Mouse (Mus musculus): ENCODE measurements around the gene Lgals3bp. TPM values are rescaled to one million over a fixed set of nuclear protein-coding genes. Genes with fewer than 3 reads are reported as not detected.

Gene Lgals3bp
- total RNA-seq, 1 experiment, result 1.5 TPM

DNA sequence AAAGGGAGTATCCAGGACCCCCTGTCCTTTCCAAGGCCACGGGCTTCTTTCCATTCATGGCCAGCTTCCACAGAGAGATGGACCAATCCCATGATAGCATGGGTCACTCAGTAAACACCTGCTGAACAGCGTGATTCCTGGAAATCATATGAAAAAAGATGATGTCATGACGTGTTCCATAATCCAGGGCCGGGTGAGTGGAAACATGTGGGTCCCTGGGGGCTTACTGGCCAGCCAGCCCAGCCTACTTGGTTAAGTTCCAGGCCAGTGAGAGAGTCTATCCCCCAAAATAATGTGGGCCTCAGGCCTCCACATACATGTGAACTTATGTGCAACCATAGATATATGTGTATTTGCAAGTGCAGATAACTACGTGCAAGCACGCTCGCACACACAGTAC, 30.0 kb downstream of the Lgals3bp start:
- Histone ChIP-seq H3K4me3 (ENCODE audit: insufficient read depth in 1 of 2, low read depth in 1 of 2, low read length in 2 of 2, poor library complexity in 1 of 2, severe bottlenecking in 1 of 2) (no peak overlapping the region), H3K4me1 (ENCODE audit: control insufficient read depth in 2 of 2, insufficient read depth in 2 of 2, low read length in 2 of 2, poor library complexity in 1 of 2) (0 out of 4 replicates have a peak, but pooled peaks cover 0 to 2% of the 10 kb centered on the region in 2 experiments), H3K9ac (ENCODE audit: insufficient read depth, low read depth, low read length, poor library complexity, severe bottlenecking) (no peak overlapping the region), H3K27ac (ENCODE audit: insufficient read depth, low read depth, low read length, poor library complexity, severe bottlenecking) (no peak overlapping the region), H3K9me3 (ENCODE audit: control insufficient read depth, insufficient read depth, low read depth, low read length) (no peaks in the 10 kb centered on the region), H3K36me3 (ENCODE audit: control insufficient read depth, insufficient read depth, low read length, poor library complexity, severe bottlenecking) (no peaks in the 10 kb centered on the region)
- TF ChIP-seq ZC3H11A (IDR thresholded peaks at IDR 0.05; ENCODE audit: borderline replicate concordance, low read depth, low read length) (no peak), HCFC1 (IDR thresholded peaks at IDR 0.05; ENCODE audit: borderline replicate concordance, insufficient read depth, low read length) (no peak), ZNF384 (IDR thresholded peaks at IDR 0.05; ENCODE audit: low read depth, low read length) (no peak), MAFK (IDR thresholded peaks at IDR 0.05; ENCODE audit: insufficient read depth, low read depth, low read length) (no peak), CHD2 (IDR thresholded peaks at IDR 0.05; ENCODE audit: low read depth, low read length) (no peak)
- in situ Hi-C loops (cut with MboI; ENCODE audit: low sequenced_read_pairs in 2 of 2, unreplicated experiment in 2 of 2), result no loop called here
- DNase-seq (ENCODE audit: low read depth, low spot score), result no peak

DNA sequence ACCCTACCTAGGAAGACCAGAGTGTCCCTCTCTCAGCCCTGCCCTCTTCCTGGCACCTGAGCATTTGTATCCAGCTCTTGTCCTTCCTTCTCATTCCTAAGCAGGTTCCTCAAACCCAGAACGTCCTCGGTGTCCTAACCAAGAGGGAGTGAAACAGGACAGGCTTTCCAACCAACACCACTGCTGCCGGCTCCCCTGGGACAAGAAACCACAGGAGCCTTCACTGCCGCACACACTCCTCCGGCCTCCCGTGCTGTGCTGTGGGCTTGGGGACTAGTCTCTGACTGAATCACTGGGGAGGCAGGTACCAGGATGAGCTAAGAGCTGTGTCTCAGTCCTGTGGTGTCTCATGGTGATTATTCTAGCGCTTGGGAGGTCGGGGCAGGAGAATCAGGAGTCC, 32.2 kb downstream of the Lgals3bp start:
- no peak overlapping the region for H3K4me3 ChIP-seq (ENCODE audit: insufficient read depth in 1 of 2, low read depth in 1 of 2, low read length in 2 of 2, poor library complexity in 1 of 2, severe bottlenecking in 1 of 2)
- H3K9me3 ChIP-seq (ENCODE audit: control insufficient read depth, insufficient read depth, low read depth, low read length), result no peaks in the 10 kb centered on the region
- DNase-seq (ENCODE audit: low read depth, low spot score), result no peak
- H3K9ac ChIP-seq (ENCODE audit: insufficient read depth, low read depth, low read length, poor library complexity, severe bottlenecking), result no peak overlapping the region
- no peak overlapping the region for H3K27ac ChIP-seq (ENCODE audit: insufficient read depth, low read depth, low read length, poor library complexity, severe bottlenecking)
- H3K36me3 ChIP-seq (ENCODE audit: control insufficient read depth, insufficient read depth, low read length, poor library complexity, severe bottlenecking), result no peaks in the 10 kb centered on the region
- TF ChIP-seq ZC3H11A (IDR thresholded peaks at IDR 0.05; ENCODE audit: borderline replicate concordance, low read depth, low read length) (no peak), CHD2 (IDR thresholded peaks at IDR 0.05; ENCODE audit: low read depth, low read length) (no peak), ZNF384 (IDR thresholded peaks at IDR 0.05; ENCODE audit: low read depth, low read length) (no peak), HCFC1 (IDR thresholded peaks at IDR 0.05; ENCODE audit: borderline replicate concordance, insufficient read depth, low read length) (no peak), MAFK (IDR thresholded peaks at IDR 0.05; ENCODE audit: insufficient read depth, low read depth, low read length) (no peak)
- in situ Hi-C loops (cut with MboI; ENCODE audit: low sequenced_read_pairs in 2 of 2, unreplicated experiment in 2 of 2), result no loop called here
- H3K4me1 ChIP-seq (ENCODE audit: control insufficient read depth in 2 of 2, insufficient read depth in 2 of 2, low read length in 2 of 2, poor library complexity in 1 of 2), result peaks cover 1 to 5% of the 10 kb centered on the region in 2 experiments; a peak in 1 of 4 replicates

DNA sequence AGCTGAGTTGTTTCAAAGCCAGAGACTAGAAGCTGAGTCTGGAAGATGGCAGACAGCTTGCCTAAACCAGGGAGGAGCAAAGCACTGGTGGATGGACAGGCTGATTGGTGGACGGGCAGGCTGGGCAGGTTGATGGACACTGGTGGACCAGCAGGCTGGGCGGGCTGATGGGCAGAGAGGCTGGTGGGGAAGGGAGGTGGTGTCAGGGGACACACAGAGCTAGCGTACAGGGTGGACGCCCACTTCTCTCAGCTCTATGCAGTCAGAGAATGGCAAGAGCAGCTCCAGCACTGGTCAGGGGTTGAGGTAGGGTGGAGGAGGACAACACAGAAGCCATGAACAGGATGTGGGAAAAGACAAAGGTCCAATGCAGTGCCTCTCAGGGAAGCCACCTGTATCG, 32.6 kb downstream of the Lgals3bp start:
- Histone ChIP-seq H3K9ac (ENCODE audit: insufficient read depth, low read depth, low read length, poor library complexity, severe bottlenecking) (no peak overlapping the region), H3K27ac (ENCODE audit: insufficient read depth, low read depth, low read length, poor library complexity, severe bottlenecking) (no peak overlapping the region), H3K9me3 (ENCODE audit: control insufficient read depth, insufficient read depth, low read depth, low read length) (no peaks in the 10 kb centered on the region), H3K4me3 (ENCODE audit: insufficient read depth in 1 of 2, low read depth in 1 of 2, low read length in 2 of 2, poor library complexity in 1 of 2, severe bottlenecking in 1 of 2) (no peak overlapping the region), H3K36me3 (ENCODE audit: control insufficient read depth, insufficient read depth, low read length, poor library complexity, severe bottlenecking) (no peaks in the 10 kb centered on the region), H3K4me1 (ENCODE audit: control insufficient read depth in 2 of 2, insufficient read depth in 2 of 2, low read length in 2 of 2, poor library complexity in 1 of 2) (peaks cover 1 to 5% of the 10 kb centered on the region in 2 experiments; a peak in 1 of 4 replicates)
- in situ Hi-C loops (cut with MboI; ENCODE audit: low sequenced_read_pairs in 2 of 2, unreplicated experiment in 2 of 2), result no loop called here
- TF ChIP-seq MAFK (IDR thresholded peaks at IDR 0.05; ENCODE audit: insufficient read depth, low read depth, low read length) (no peak), ZNF384 (IDR thresholded peaks at IDR 0.05; ENCODE audit: low read depth, low read length) (no peak), ZC3H11A (IDR thresholded peaks at IDR 0.05; ENCODE audit: borderline replicate concordance, low read depth, low read length) (no peak), CHD2 (IDR thresholded peaks at IDR 0.05; ENCODE audit: low read depth, low read length) (no peak), HCFC1 (IDR thresholded peaks at IDR 0.05; ENCODE audit: borderline replicate concordance, insufficient read depth, low read length) (no peak)
- no peak for DNase-seq (ENCODE audit: low read depth, low spot score)

DNA sequence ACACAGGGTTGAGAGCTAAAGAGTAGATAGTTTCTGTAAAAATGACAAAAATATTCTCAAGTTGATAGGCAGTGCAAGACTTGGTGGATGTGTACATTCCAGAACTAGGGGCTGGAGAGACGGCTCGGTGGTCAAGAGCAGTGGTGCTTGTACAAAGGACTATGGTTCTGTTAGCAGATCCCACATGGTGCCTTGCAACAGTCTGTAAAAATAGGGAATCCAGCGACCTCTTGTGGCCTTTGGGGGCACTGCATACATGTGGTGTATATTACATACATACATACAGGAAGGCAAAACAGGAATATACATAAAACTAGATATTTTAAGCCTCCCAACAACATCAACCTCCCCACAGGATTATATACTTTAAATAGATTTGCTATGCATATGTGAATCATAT, 33.6 kb downstream of the Lgals3bp start:
- Histone ChIP-seq H3K27ac (ENCODE audit: insufficient read depth, low read depth, low read length, poor library complexity, severe bottlenecking) (no peak overlapping the region), H3K4me1 (ENCODE audit: control insufficient read depth in 2 of 2, insufficient read depth in 2 of 2, low read length in 2 of 2, poor library complexity in 1 of 2) (peaks cover 1 to 4% of the 10 kb centered on the region in 2 experiments; a peak in 1 of 4 replicates), H3K36me3 (ENCODE audit: control insufficient read depth, insufficient read depth, low read length, poor library complexity, severe bottlenecking) (no peaks in the 10 kb centered on the region), H3K9ac (ENCODE audit: insufficient read depth, low read depth, low read length, poor library complexity, severe bottlenecking) (no peak overlapping the region), H3K4me3 (ENCODE audit: insufficient read depth in 1 of 2, low read depth in 1 of 2, low read length in 2 of 2, poor library complexity in 1 of 2, severe bottlenecking in 1 of 2) (no peak overlapping the region), H3K9me3 (ENCODE audit: control insufficient read depth, insufficient read depth, low read depth, low read length) (no peaks in the 10 kb centered on the region)
- TF ChIP-seq CHD2 (IDR thresholded peaks at IDR 0.05; ENCODE audit: low read depth, low read length), result no peak
- peak; percentile 57; the same call in 1 of the 2 replicates for TF ChIP-seq ZC3H11A (IDR thresholded peaks at IDR 0.05; ENCODE audit: borderline replicate concordance, low read depth, low read length)
- peak; percentile 71 for DNase-seq (ENCODE audit: low read depth, low spot score)
- in situ Hi-C loops (cut with MboI; ENCODE audit: low sequenced_read_pairs in 2 of 2, unreplicated experiment in 2 of 2), result no loop called here

DNA sequence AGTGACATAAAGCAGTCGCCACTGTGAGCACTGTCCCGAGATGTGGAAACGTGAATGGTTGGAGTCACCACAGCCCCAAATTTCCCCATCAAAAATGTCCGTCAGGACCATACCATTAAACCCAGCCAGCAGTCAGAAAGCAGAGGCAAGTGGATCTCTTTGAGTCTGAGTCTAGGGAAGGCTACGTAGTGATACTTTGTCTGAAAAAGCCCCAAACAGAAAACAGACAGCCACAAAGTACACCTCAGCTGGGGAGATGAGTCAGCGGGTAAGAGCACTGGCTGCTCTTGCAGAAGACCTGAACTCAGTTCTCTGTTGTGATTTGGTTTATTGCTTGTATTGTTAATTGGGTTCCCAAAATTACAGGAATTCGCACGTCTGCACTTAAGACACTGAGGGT, 35.3 kb downstream of the Lgals3bp start:
- H3K4me3 ChIP-seq (ENCODE audit: insufficient read depth in 1 of 2, low read depth in 1 of 2, low read length in 2 of 2, poor library complexity in 1 of 2, severe bottlenecking in 1 of 2), result no peak overlapping the region
- no peaks in the 10 kb centered on the region for H3K9me3 ChIP-seq (ENCODE audit: control insufficient read depth, insufficient read depth, low read depth, low read length)
- TF ChIP-seq ZNF384 (IDR thresholded peaks at IDR 0.05; ENCODE audit: low read depth, low read length) (no peak), HCFC1 (IDR thresholded peaks at IDR 0.05; ENCODE audit: borderline replicate concordance, insufficient read depth, low read length) (no peak), ZC3H11A (IDR thresholded peaks at IDR 0.05; ENCODE audit: borderline replicate concordance, low read depth, low read length) (no peak), CHD2 (IDR thresholded peaks at IDR 0.05; ENCODE audit: low read depth, low read length) (no peak), MAFK (IDR thresholded peaks at IDR 0.05; ENCODE audit: insufficient read depth, low read depth, low read length) (no peak)
- peaks cover 1 to 6% of the 10 kb centered on the region in 2 experiments; a peak in 1 of 4 replicates for H3K4me1 ChIP-seq (ENCODE audit: control insufficient read depth in 2 of 2, insufficient read depth in 2 of 2, low read length in 2 of 2, poor library complexity in 1 of 2)
- H3K27ac ChIP-seq (ENCODE audit: insufficient read depth, low read depth, low read length, poor library complexity, severe bottlenecking), result no peak overlapping the region
- H3K9ac ChIP-seq (ENCODE audit: insufficient read depth, low read depth, low read length, poor library complexity, severe bottlenecking), result no peak overlapping the region
- H3K36me3 ChIP-seq (ENCODE audit: control insufficient read depth, insufficient read depth, low read length, poor library complexity, severe bottlenecking), result no peaks in the 10 kb centered on the region
- no peak for DNase-seq (ENCODE audit: low read depth, low spot score)
- in situ Hi-C loops (cut with MboI; ENCODE audit: low sequenced_read_pairs in 2 of 2, unreplicated experiment in 2 of 2), result no loop called here

All from ES-E14 (cell line).